Mouse (Mus musculus) brain, embryonic 14.5 days (tissue): ENCODE results near the gene Ncan. TPM values are rescaled to one million over a fixed set of nuclear protein-coding genes. Genes with fewer than 3 reads are reported as not detected.

Experiments
- DNase-seq: peaks from one replicate; pipeline ENCODE4 v3.0.0-alpha.2; 2011; ENCODE audit warnings: low read depth
- CTCF ChIP-seq: fragments of 200-500 bp; IDR thresholded peaks from 2 replicates; pipeline ENCODE4 v1.5.1; 2012; ENCODE audit warnings: inconsistent platforms, mild to moderate bottlenecking, moderate library complexity, borderline replicate concordance; ENCODE audit not compliant: insufficient read depth, insufficient read length; ENCODE audit errors: extremely low read depth
- POLR2A ChIP-seq: fragments of 200-500 bp; IDR thresholded peaks from 2 replicates; pipeline ENCODE4 v1.6.1; 2012; ENCODE audit warnings: mild to moderate bottlenecking, inconsistent platforms, borderline replicate concordance; ENCODE audit not compliant: poor library complexity, insufficient read depth, insufficient read length, severe bottlenecking; ENCODE audit errors: extremely low read depth
- polyA plus RNA-seq: library from polyadenylated mRNA; depleted of rRNA; stranded (reverse); fragments of >200 nt; gene quantifications from 2 replicates; pipeline ENCODE4 v1.2.3, GENCODE M21; 2012

The Ncan gene
- polyA plus RNA-seq, 1 experiment = 144 TPM

DNA sequence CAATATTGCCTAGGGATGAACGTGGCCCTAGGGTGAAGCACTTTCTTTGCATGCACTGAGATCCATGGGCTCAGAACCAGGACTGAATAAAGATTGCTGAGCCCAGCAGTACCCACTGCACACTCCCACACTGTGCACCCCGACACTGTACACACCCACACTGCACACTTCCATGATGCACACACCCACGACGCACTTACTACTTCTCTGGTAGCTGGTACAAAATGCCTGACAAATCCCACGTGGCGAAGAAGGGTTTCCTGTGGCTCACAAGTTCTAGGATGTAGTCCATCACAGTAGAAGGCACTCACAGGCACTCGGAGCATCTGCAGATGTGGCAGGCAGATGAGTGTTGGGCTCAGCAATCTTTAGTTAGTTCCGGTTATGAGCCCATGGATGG is 4.3 kb upstream of the Ncan start:
- TF ChIP-seq POLR2A (no peak), CTCF (no peak)
- no peak for DNase-seq

- TF ChIP-seq POLR2A (no peak), CTCF (peak; percentile 49; the same call in 1 of the 2 replicates)
- no peak for DNase-seq
These were observed 2.2 kb upstream of the Ncan start for GRCm38 (mm10) chr8:70122863-70123262.

- TF ChIP-seq CTCF = peak; percentile 49; the same call in 1 of the 2 replicates
- peak; percentile 59; the same call in 1 of the 2 replicates for TF ChIP-seq POLR2A
- peak; percentile 97 for DNase-seq
These were observed 1.7 kb downstream of the Ncan start for GRCm38 (mm10) chr8:70118726-70119700.

DNA sequence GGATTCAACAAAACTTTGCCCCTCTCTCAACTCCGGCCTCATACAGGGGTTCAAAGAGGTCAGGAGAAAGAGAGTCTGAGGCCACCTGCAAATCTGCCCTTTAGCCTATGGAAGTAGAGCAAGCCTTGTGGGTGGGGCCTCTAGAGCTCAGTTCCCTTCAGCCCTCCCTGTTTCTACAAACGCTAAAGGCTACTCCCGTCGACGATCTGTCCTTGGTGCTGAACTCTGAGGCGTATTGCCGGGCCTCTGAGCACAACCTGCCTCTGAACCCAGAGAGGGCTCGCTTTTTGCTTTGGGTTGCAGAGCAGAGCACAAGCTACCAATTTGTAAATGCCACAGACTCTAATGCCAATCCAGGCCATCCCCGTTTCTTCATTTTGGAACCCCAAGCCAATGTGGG is 3.1 kb downstream of the Ncan start:
- TF ChIP-seq POLR2A (no peak), CTCF (no peak)
- no peak for DNase-seq

- no peak for TF ChIP-seq POLR2A
- TF ChIP-seq CTCF = no peak
- DNase-seq = no peak
These were observed 5.8 kb downstream of the Ncan start for GRCm38 (mm10) chr8:70114892-70115291.

DNA sequence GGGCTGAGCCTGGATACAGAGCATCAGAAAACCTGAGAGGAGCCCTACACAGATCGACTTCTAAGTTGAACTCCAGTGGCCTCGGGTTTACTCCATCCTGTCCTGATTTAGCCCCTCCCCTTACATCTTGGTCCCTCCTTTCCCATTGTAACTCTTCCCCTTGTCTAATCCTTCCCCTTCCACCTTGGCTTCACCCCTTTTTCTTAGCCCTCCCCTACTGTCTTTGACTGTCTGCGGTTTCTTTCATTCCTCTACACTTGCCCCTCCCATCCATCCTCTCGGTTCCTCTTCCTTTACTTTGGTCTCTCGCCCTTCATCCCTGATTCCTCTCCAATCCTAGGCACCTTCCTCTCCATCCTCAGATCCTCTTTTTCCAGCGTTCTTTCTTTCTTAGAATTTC is 6.2 kb downstream of the Ncan start:
- DNase-seq = no peak
- TF ChIP-seq POLR2A = no peak
- no peak for TF ChIP-seq CTCF

DNA sequence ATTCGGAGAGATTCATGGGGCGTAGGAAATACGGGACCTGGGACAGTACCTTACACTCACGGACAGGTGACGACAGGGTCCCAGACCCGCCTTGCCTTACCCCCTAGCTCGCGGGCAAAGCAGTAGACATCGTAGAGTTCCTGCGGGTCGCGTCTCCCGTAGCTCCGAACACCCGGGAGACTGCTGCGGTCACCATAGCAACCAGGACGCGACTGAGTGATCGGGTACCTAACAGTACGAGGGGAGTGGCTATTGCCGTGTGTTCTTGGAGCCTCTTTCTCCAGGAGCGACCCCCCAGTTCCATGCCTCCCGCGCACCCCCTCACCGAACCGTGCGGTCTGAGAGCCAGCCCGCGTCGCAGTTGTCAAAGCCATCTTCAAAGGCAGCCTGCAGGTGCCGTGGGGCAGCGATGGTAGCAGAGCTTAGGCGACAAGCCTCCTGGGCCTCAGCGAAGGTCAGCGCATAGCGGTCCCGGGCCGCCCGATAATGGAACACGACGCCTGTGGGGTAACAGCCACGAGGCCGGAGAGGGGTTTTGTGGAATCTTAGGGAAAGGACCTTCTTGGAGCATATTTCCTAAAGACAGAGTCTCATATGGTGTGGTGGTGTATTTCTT is 8.2 kb downstream of the Ncan start:
- no peak for TF ChIP-seq POLR2A
- no peak for TF ChIP-seq CTCF

GRCm38 (mm10) chr8:70111192-70111795 is 9.4 kb downstream of the Ncan start:
- no peak for DNase-seq
- TF ChIP-seq POLR2A (no peak), CTCF (no peak)

More for the DNA sequence above, 8.2 kb downstream of the Ncan start:
- DNase-seq = peak; percentile 54

DNA sequence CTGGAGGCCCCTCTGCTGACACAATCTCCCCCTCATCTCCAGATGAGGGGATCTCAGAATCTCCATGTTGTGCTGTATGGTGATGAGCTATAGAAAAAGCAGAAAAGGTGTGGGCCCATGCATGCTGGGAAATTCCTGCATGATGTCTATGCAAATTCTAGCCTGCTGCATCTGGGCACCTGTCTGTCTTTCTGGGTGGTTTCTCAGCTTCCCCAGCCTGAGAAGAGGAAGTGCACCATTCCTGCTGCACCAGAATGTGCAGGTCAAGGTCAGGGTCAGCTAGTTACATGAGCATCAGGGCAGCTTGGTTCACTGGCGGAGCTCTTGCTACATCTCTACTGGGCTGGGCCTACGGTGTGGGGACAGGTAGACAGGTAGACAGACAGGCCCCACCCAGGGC is 10.2 kb downstream of the Ncan start:
- no peak for DNase-seq
- TF ChIP-seq CTCF = no peak
- no peak for TF ChIP-seq POLR2A

DNA sequence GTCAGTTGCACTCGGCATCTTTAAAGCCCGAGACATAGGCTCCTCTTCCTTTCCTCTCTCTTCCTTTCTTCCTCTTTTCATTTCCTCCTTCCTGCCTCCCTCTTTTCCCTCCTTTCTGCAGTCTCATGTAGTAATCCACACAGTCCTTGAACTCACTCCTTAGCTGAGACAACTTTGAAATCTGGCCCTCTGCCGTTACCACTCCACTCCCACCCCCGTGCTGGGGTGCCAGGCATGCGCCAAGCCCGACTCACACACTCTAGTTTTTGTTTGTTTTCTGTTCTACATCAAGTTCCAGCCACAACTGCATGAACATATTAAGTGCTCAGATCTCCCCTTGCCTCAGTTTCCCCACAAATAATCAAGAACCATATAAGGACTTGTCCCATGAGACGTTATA is 15.8 kb downstream of the Ncan start:
- TF ChIP-seq POLR2A (no peak), CTCF (no peak)
- no peak for DNase-seq

- TF ChIP-seq CTCF = peak; percentile 60
- TF ChIP-seq POLR2A = no peak
- DNase-seq = peak; percentile 52
These were observed 16.2 kb downstream of the Ncan start for GRCm38 (mm10) chr8:70104506-70104905.
